Mouse (Mus musculus): ENCODE measurements at regions not wholly inside any gene's neighbourhood (a gene's known extent, or its start where the extent isn't known, plus 50 kb on each side); places are given as distances from the start of the nearest gene placed in this dataset.
"Not testable (repeated sequence)": the region's sequence is repeated elsewhere in the genome, so short reads cannot be mapped to it uniquely, and the experiment has no call there.

- no peak for DNase-seq (ENCODE audit: low spot score in 2 of 2)
These were observed 60.6 kb upstream of the Helt start for GRCm38 (mm10) chr8:46355066-46355465.

- DNase-seq (ENCODE audit: low spot score in 2 of 2) = not testable (repeated sequence)
These were observed 63.5 kb upstream of the Helt start for GRCm38 (mm10) chr8:46357961-46358360.

GRCm38 (mm10) chr8:46362871-46363306, 68.4 kb upstream of the Helt start:
- DNase-seq (ENCODE audit: low spot score in 2 of 2) = no peak

- no peak for DNase-seq (ENCODE audit: low spot score in 2 of 2)
These were observed 71.2 kb upstream of the Helt start for GRCm38 (mm10) chr8:46365711-46366110.

GRCm38 (mm10) chr8:46367125-46367524, 72.7 kb upstream of the Helt start:
- DNase-seq (ENCODE audit: low spot score in 2 of 2) = no peak

- DNase-seq (ENCODE audit: low spot score in 2 of 2) = no peak
These were observed 79.6 kb upstream of the Helt start for GRCm38 (mm10) chr8:46374092-46374491.

GRCm38 (mm10) chr8:46375986-46376385, 81.5 kb upstream of the Helt start:
- no peak for DNase-seq (ENCODE audit: low spot score in 2 of 2)

- no peak for DNase-seq (ENCODE audit: low spot score in 2 of 2)
These were observed 85.9 kb upstream of the Acsl1 start for GRCm38 (mm10) chr8:46384926-46385325.

- no peak for DNase-seq (ENCODE audit: low spot score in 2 of 2)
These were observed 85.0 kb upstream of the Acsl1 start for GRCm38 (mm10) chr8:46385806-46386205.

GRCm38 (mm10) chr8:46386553-46386952, 84.3 kb upstream of the Acsl1 start:
- no peak for DNase-seq (ENCODE audit: low spot score in 2 of 2)

GRCm38 (mm10) chr8:46387037-46387436, 83.8 kb upstream of the Acsl1 start:
- no peak for DNase-seq (ENCODE audit: low spot score in 2 of 2)

GRCm38 (mm10) chr8:46388421-46388820, 82.4 kb upstream of the Acsl1 start:
- DNase-seq (ENCODE audit: low spot score in 2 of 2) = no peak

GRCm38 (mm10) chr8:46390431-46390830, 80.4 kb upstream of the Acsl1 start:
- DNase-seq (ENCODE audit: low spot score in 2 of 2) = no peak

GRCm38 (mm10) chr8:46391678-46392077, 79.2 kb upstream of the Acsl1 start:
- no peak for DNase-seq (ENCODE audit: low spot score in 2 of 2)

GRCm38 (mm10) chr8:46393296-46393695, 77.5 kb upstream of the Acsl1 start:
- no peak for DNase-seq (ENCODE audit: low spot score in 2 of 2)

- peak in 1 of 2 experiments; percentile 17 for DNase-seq (ENCODE audit: low spot score in 2 of 2)
These were observed 76.1 kb upstream of the Acsl1 start for GRCm38 (mm10) chr8:46394750-46395149.

GRCm38 (mm10) chr8:46395348-46395747, 75.5 kb upstream of the Acsl1 start:
- DNase-seq (ENCODE audit: low spot score in 2 of 2) = no peak

GRCm38 (mm10) chr8:46397081-46397480, 73.8 kb upstream of the Acsl1 start:
- DNase-seq (ENCODE audit: low spot score in 2 of 2) = no peak

GRCm38 (mm10) chr8:46397777-46398176, 73.1 kb upstream of the Acsl1 start:
- peak in 1 of 2 experiments; percentile 7 for DNase-seq (ENCODE audit: low spot score in 2 of 2)

GRCm38 (mm10) chr8:46400595-46400994, 70.2 kb upstream of the Acsl1 start:
- no peak for DNase-seq (ENCODE audit: low spot score in 2 of 2)

- no peak for DNase-seq (ENCODE audit: low spot score in 2 of 2)
These were observed 66.8 kb upstream of the Acsl1 start for GRCm38 (mm10) chr8:46403877-46404560.

- DNase-seq (ENCODE audit: low spot score in 2 of 2) = no peak
These were observed 62.0 kb upstream of the Acsl1 start for GRCm38 (mm10) chr8:46408886-46409285.

- DNase-seq (ENCODE audit: low spot score in 2 of 2) = no peak
These were observed 61.5 kb upstream of the Acsl1 start for GRCm38 (mm10) chr8:46409296-46409695.

Data from layer of hippocampus, adult 18-20 months (tissue).